Mouse (Mus musculus) kidney, postnatal 0 days (tissue): ENCODE results near the gene Creb5. TPM values are rescaled to one million over a fixed set of nuclear protein-coding genes. Genes with fewer than 3 reads are reported as not detected.

Experiments
- ATAC-seq: fragments of 200-750 bp; cut with Nextera tagmentation; replicated peaks from 2 replicates; pipeline ENCODE4 v1.8.0; 2017; ENCODE audit warnings: low read depth, moderate number of reproducible peaks, moderate TSS enrichment, moderate library complexity; ENCODE audit not compliant: low FRiP score
- DNase-seq: peaks from one replicate; pipeline ENCODE4 v3.0.0-alpha.2; 2016; ENCODE audit warnings: low spot score
- H3K27ac ChIP-seq: fragments of 300-500 bp; sonication (generic); 2 replicates; pipeline ENCODE4 v1.5.1; 2014; ENCODE audit warnings: mild to moderate bottlenecking
- H3K27me3 ChIP-seq: fragments of 300-500 bp; sonication (generic); 2 replicates; pipeline ENCODE4 v1.6.1; 2014; ENCODE audit warnings: low read length, mixed read lengths; ENCODE audit not compliant: insufficient read depth
- H3K36me3 ChIP-seq: fragments of 300-500 bp; sonication (generic); 2 replicates; pipeline ENCODE4 v1.6.1; 2014; ENCODE audit warnings: low read length, mixed read lengths; ENCODE audit not compliant: insufficient read depth
- H3K4me1 ChIP-seq: fragments of 300-500 bp; sonication (generic); replicated peaks from 2 replicates; pipeline ENCODE4 v1.6.1; 2014; ENCODE audit warnings: antibody characterized with exemption, low read length, mixed read lengths; ENCODE audit not compliant: insufficient read depth
- H3K4me2 ChIP-seq: fragments of 300-500 bp; sonication (generic); 2 replicates; pipeline ENCODE4 v1.6.1; 2014; ENCODE audit warnings: mild to moderate bottlenecking, low read length, moderate library complexity, mixed read lengths
- H3K4me3 ChIP-seq: fragments of 300-500 bp; sonication (generic); replicated peaks from 2 replicates; pipeline ENCODE4 v1.5.1; 2014; ENCODE audit warnings: low read depth, low read length
- H3K9ac ChIP-seq: fragments of 300-500 bp; sonication (generic); 2 replicates; pipeline ENCODE4 v1.6.1; 2014; ENCODE audit warnings: low read depth, low read length
- H3K9me3 ChIP-seq: fragments of 300-500 bp; sonication (generic); replicated peaks from 2 replicates; pipeline ENCODE4 v1.6.1; 2016; ENCODE audit warnings: low read length, inconsistent platforms, mixed read lengths
- CTCF ChIP-seq: IDR thresholded peaks from 2 replicates; pipeline ENCODE4 v1.5.1; 2016; ENCODE audit warnings: antibody characterized with exemption, low read depth, mild to moderate bottlenecking, moderate library complexity
- WGBS: fragments of 180-500 bp; shearing (Covaris S2); extraction: QIAGEN DNeasy Blood & Tissue Kit; methylation state at CpG from one replicate; pipeline ENCODE4 v1.1.7; 2014; 5-methylcytosine and 5-hydroxymethylcytosine counted together
- polyA plus RNA-seq: library from polyadenylated mRNA; unstranded; fragments of >200 nt; fragmentation: Nextera tagmentation; extraction: Ambion mirVana; gene quantifications from 2 replicates; pipeline ENCODE4 v1.2.1, GENCODE M21; 2015

The Creb5 gene
- polyA plus RNA-seq, 1 experiment from 2014 or later = 1.6 TPM

GRCm38 (mm10) chr6:53592230-53592629 is 305.2 kb downstream of the Creb5 start:
- 79% methylated on average over 5 of the region's 5 CpGs for WGBS
- H3K36me3 ChIP-seq = no peaks in the 10 kb centered on the region
- no peak for TF ChIP-seq CTCF
- H3K9ac ChIP-seq = no peak overlapping the region
- H3K4me1 ChIP-seq = 0 out of 2 replicates have a peak, but pooled peaks cover 5% of the 10 kb centered on the region
- no peak overlapping the region for H3K27ac ChIP-seq
- no peak overlapping the region for H3K4me3 ChIP-seq
- H3K9me3 ChIP-seq = no peaks in the 10 kb centered on the region
- ATAC-seq (no peak), DNase-seq (no peak)
- H3K27me3 ChIP-seq = peaks cover 4% of the 10 kb centered on the region; the same call in 1 of the 2 replicates
- no peak overlapping the region for H3K4me2 ChIP-seq

- no peaks in the 10 kb centered on the region for H3K9me3 ChIP-seq
- no peak overlapping the region for H3K27ac ChIP-seq
- H3K36me3 ChIP-seq = no peaks in the 10 kb centered on the region
- H3K4me1 ChIP-seq = 0 out of 2 replicates have a peak, but pooled peaks cover 5% of the 10 kb centered on the region
- TF ChIP-seq CTCF = no peak
- no peak overlapping the region for H3K9ac ChIP-seq
- H3K4me3 ChIP-seq = no peak overlapping the region
- H3K27me3 ChIP-seq = peaks cover 4% of the 10 kb centered on the region; the same call in 1 of the 2 replicates
- ATAC-seq (no peak), DNase-seq (no peak)
- WGBS = 34% methylated on average over 4 of the region's 4 CpGs
- no peak overlapping the region for H3K4me2 ChIP-seq
These were observed 306.5 kb downstream of the Creb5 start for GRCm38 (mm10) chr6:53593603-53594002.

GRCm38 (mm10) chr6:53594316-53594715 is 307.2 kb downstream of the Creb5 start:
- ATAC-seq (no peak), DNase-seq (peak; percentile 80)
- no peak overlapping the region for H3K9ac ChIP-seq
- no peak overlapping the region for H3K4me3 ChIP-seq
- H3K27ac ChIP-seq = no peak overlapping the region
- WGBS = 28% methylated on average over 4 of the region's 4 CpGs
- no peak for TF ChIP-seq CTCF
- H3K27me3 ChIP-seq = no peaks in the 10 kb centered on the region
- H3K4me2 ChIP-seq = no peak overlapping the region
- no peaks in the 10 kb centered on the region for H3K36me3 ChIP-seq
- 0 out of 2 replicates have a peak, but pooled peaks cover 5% of the 10 kb centered on the region for H3K4me1 ChIP-seq
- H3K9me3 ChIP-seq = no peaks in the 10 kb centered on the region

GRCm38 (mm10) chr6:53596402-53596801 is 309.3 kb downstream of the Creb5 start:
- Histone ChIP-seq H3K9me3 (no peaks in the 10 kb centered on the region), H3K36me3 (no peaks in the 10 kb centered on the region), H3K4me1 (no peaks in the 10 kb centered on the region), H3K27me3 (no peaks in the 10 kb centered on the region), H3K4me3 (no peak overlapping the region), H3K4me2 (no peak overlapping the region), H3K27ac (no peak overlapping the region), H3K9ac (no peak overlapping the region)
- TF ChIP-seq CTCF = no peak
- DNase-seq (no peak), ATAC-seq (no peak)
- 80% methylated on average over 2 of the region's 2 CpGs for WGBS

- Histone ChIP-seq H3K27me3 (no peaks in the 10 kb centered on the region; the same call in 1 of the 2 replicates), H3K4me2 (no peak overlapping the region), H3K9me3 (no peaks in the 10 kb centered on the region), H3K4me1 (no peaks in the 10 kb centered on the region), H3K27ac (no peak overlapping the region), H3K9ac (no peak overlapping the region), H3K4me3 (no peak overlapping the region), H3K36me3 (no peaks in the 10 kb centered on the region)
- no peak for TF ChIP-seq CTCF
- DNase-seq (no peak), ATAC-seq (no peak)
- 86% methylated on average over 3 of the region's 3 CpGs for WGBS
These were observed 316.0 kb downstream of the Creb5 start for GRCm38 (mm10) chr6:53603041-53603440.

- no peak overlapping the region for H3K27ac ChIP-seq
- no peak overlapping the region for H3K4me3 ChIP-seq
- no peak for ATAC-seq
- no peaks in the 10 kb centered on the region for H3K36me3 ChIP-seq
- H3K4me2 ChIP-seq = no peak overlapping the region
- no peaks in the 10 kb centered on the region for H3K9me3 ChIP-seq
- TF ChIP-seq CTCF = no peak
- H3K4me1 ChIP-seq = no peaks in the 10 kb centered on the region
- no peaks in the 10 kb centered on the region; the same call in 1 of the 2 replicates for H3K27me3 ChIP-seq
- H3K9ac ChIP-seq = no peak overlapping the region
- WGBS = 87% methylated on average over 5 of the region's 5 CpGs
- no peak for DNase-seq
These were observed 316.6 kb downstream of the Creb5 start for GRCm38 (mm10) chr6:53603695-53604094.

GRCm38 (mm10) chr6:53604386-53604785 is 317.3 kb downstream of the Creb5 start:
- Histone ChIP-seq H3K4me2 (no peak overlapping the region), H3K36me3 (no peaks in the 10 kb centered on the region), H3K4me1 (no peaks in the 10 kb centered on the region), H3K27me3 (no peaks in the 10 kb centered on the region; the same call in 1 of the 2 replicates), H3K27ac (no peak overlapping the region), H3K9me3 (no peaks in the 10 kb centered on the region), H3K4me3 (no peak overlapping the region), H3K9ac (no peak overlapping the region)
- ATAC-seq (no peak), DNase-seq (no peak)
- 80% methylated on average over 3 of the region's 3 CpGs for WGBS
- TF ChIP-seq CTCF = no peak
